Mouse (Mus musculus): Measurements from ENCODE around the gene Amph. TPM values are rescaled to one million over a fixed set of nuclear protein-coding genes. Genes with fewer than 3 reads are reported as not detected.

Gene Amph
- total and polyA plus RNA-seq, 2 experiments from 2014 or later = 67.8 to 118 TPM

- H3K9me3 ChIP-seq (ENCODE audit: low read length) = no peaks in the 10 kb centered on the region
- 44% methylated on average over 8 of the region's 8 CpGs for WGBS
- H3K27ac ChIP-seq (ENCODE audit: low read depth, low read length) = no peak overlapping the region
- H3K9ac ChIP-seq = no peak overlapping the region
- no peak overlapping the region for H3K4me2 ChIP-seq (ENCODE audit: low read depth)
- no peak for ATAC-seq
- no peak for DNase-seq
- no peaks in the 10 kb centered on the region for H3K4me1 ChIP-seq (ENCODE audit: insufficient read depth)
- H3K4me3 ChIP-seq (ENCODE audit: low read depth, low read length) = no peak overlapping the region
- TF ChIP-seq CTCF (IDR thresholded peaks at IDR 0.05; ENCODE audit: low read depth) = no peak
- no peaks in the 10 kb centered on the region for H3K36me3 ChIP-seq (ENCODE audit: insufficient read depth)
- H3K27me3 ChIP-seq (ENCODE audit: insufficient read depth, low read length) = no peaks in the 10 kb centered on the region
Observed at GRCm38 (mm10) chr13:18989185-18989714, 41.2 kb downstream of the Amph start.

- Histone ChIP-seq H3K4me1 (ENCODE audit: insufficient read depth) (no peaks in the 10 kb centered on the region), H3K9me3 (ENCODE audit: low read length) (no peaks in the 10 kb centered on the region), H3K27me3 (ENCODE audit: insufficient read depth, low read length) (no peaks in the 10 kb centered on the region), H3K36me3 (ENCODE audit: insufficient read depth) (no peaks in the 10 kb centered on the region), H3K4me3 (ENCODE audit: low read depth, low read length) (no peak overlapping the region), H3K4me2 (ENCODE audit: low read depth) (no peak overlapping the region), H3K27ac (ENCODE audit: low read depth, low read length) (no peak overlapping the region), H3K9ac (no peak overlapping the region)
- peak; percentile 76 for ATAC-seq
- no peak for TF ChIP-seq CTCF (IDR thresholded peaks at IDR 0.05; ENCODE audit: low read depth)
- WGBS = 89% methylated on average over 9 of the region's 9 CpGs
- DNase-seq = no peak
Observed at GRCm38 (mm10) chr13:19002502-19002901, 54.5 kb downstream of the Amph start.

- Histone ChIP-seq H3K4me2 (ENCODE audit: low read depth) (no peak overlapping the region), H3K27me3 (ENCODE audit: insufficient read depth, low read length) (no peaks in the 10 kb centered on the region), H3K27ac (ENCODE audit: low read depth, low read length) (no peak overlapping the region), H3K4me3 (ENCODE audit: low read depth, low read length) (no peak overlapping the region), H3K36me3 (ENCODE audit: insufficient read depth) (no peaks in the 10 kb centered on the region), H3K9me3 (ENCODE audit: low read length) (no peaks in the 10 kb centered on the region), H3K9ac (no peak overlapping the region), H3K4me1 (ENCODE audit: insufficient read depth) (no peaks in the 10 kb centered on the region)
- no peak for ATAC-seq
- no peak for DNase-seq
- no peak for TF ChIP-seq CTCF (IDR thresholded peaks at IDR 0.05; ENCODE audit: low read depth)
- WGBS = 79% methylated on average over 5 of the region's 5 CpGs
Observed at GRCm38 (mm10) chr13:19004406-19004805, 56.4 kb downstream of the Amph start.

- DNase-seq (no peak), ATAC-seq (no peak)
- Histone ChIP-seq H3K36me3 (ENCODE audit: insufficient read depth) (no peaks in the 10 kb centered on the region), H3K27me3 (ENCODE audit: insufficient read depth, low read length) (no peaks in the 10 kb centered on the region), H3K9me3 (ENCODE audit: low read length) (no peaks in the 10 kb centered on the region), H3K9ac (no peak overlapping the region), H3K4me1 (ENCODE audit: insufficient read depth) (no peaks in the 10 kb centered on the region), H3K4me2 (ENCODE audit: low read depth) (no peak overlapping the region), H3K27ac (ENCODE audit: low read depth, low read length) (no peak overlapping the region), H3K4me3 (ENCODE audit: low read depth, low read length) (no peak overlapping the region)
- no peak for TF ChIP-seq CTCF (IDR thresholded peaks at IDR 0.05; ENCODE audit: low read depth)
- 70% methylated on average over 3 of the region's 3 CpGs for WGBS
Observed at GRCm38 (mm10) chr13:19008440-19008839, 60.4 kb downstream of the Amph start.

- Histone ChIP-seq H3K27ac (ENCODE audit: low read depth, low read length) (no peak overlapping the region), H3K4me3 (ENCODE audit: low read depth, low read length) (no peak overlapping the region), H3K9me3 (ENCODE audit: low read length) (no peaks in the 10 kb centered on the region), H3K4me2 (ENCODE audit: low read depth) (no peak overlapping the region), H3K9ac (no peak overlapping the region), H3K4me1 (ENCODE audit: insufficient read depth) (no peaks in the 10 kb centered on the region), H3K27me3 (ENCODE audit: insufficient read depth, low read length) (no peaks in the 10 kb centered on the region), H3K36me3 (ENCODE audit: insufficient read depth) (no peaks in the 10 kb centered on the region)
- no peak for DNase-seq
- no peak for ATAC-seq
- 94% methylated on average over 4 of the region's 4 CpGs for WGBS
- TF ChIP-seq CTCF (IDR thresholded peaks at IDR 0.05; ENCODE audit: low read depth) = no peak
Observed at GRCm38 (mm10) chr13:19014825-19015375, 66.9 kb downstream of the Amph start.

GRCm38 (mm10) chr13:19021529-19021928, 73.5 kb downstream of the Amph start:
- Histone ChIP-seq H3K27ac (ENCODE audit: low read depth, low read length) (no peak overlapping the region), H3K9me3 (ENCODE audit: low read length) (no peaks in the 10 kb centered on the region), H3K9ac (no peak overlapping the region), H3K36me3 (ENCODE audit: insufficient read depth) (no peaks in the 10 kb centered on the region), H3K27me3 (ENCODE audit: insufficient read depth, low read length) (no peaks in the 10 kb centered on the region), H3K4me2 (ENCODE audit: low read depth) (no peak overlapping the region), H3K4me1 (ENCODE audit: insufficient read depth) (no peaks in the 10 kb centered on the region), H3K4me3 (ENCODE audit: low read depth, low read length) (no peak overlapping the region)
- TF ChIP-seq CTCF (IDR thresholded peaks at IDR 0.05; ENCODE audit: low read depth) = no peak
- 19% methylated on average over 2 of the region's 2 CpGs for WGBS
- no peak for ATAC-seq
- DNase-seq = no peak

- 51% methylated on average over 3 of the region's 3 CpGs for WGBS
- no peak overlapping the region for H3K4me3 ChIP-seq (ENCODE audit: low read depth, low read length)
Observed at GRCm38 (mm10) chr13:19022310-19022709, 74.3 kb downstream of the Amph start.

More at GRCm38 (mm10) chr13:19022310-19022709, 74.3 kb downstream of the Amph start:
- Histone ChIP-seq H3K27me3 (ENCODE audit: insufficient read depth, low read length) (no peaks in the 10 kb centered on the region), H3K9ac (no peak overlapping the region), H3K27ac (ENCODE audit: low read depth, low read length) (no peak overlapping the region), H3K36me3 (ENCODE audit: insufficient read depth) (no peaks in the 10 kb centered on the region), H3K9me3 (ENCODE audit: low read length) (no peaks in the 10 kb centered on the region), H3K4me1 (ENCODE audit: insufficient read depth) (no peaks in the 10 kb centered on the region), H3K4me2 (ENCODE audit: low read depth) (no peak overlapping the region)
- no peak for DNase-seq
- no peak for TF ChIP-seq CTCF (IDR thresholded peaks at IDR 0.05; ENCODE audit: low read depth)
- ATAC-seq = no peak

Measured in forebrain, postnatal 0 days (tissue).